Mouse (Mus musculus) olfactory bulb, adult 2 months (tissue): ENCODE measurements around the gene Nnat. TPM values are rescaled to one million over a fixed set of nuclear protein-coding genes. Genes with fewer than 3 reads are reported as not detected.
A peak's percentile ranks its signal among the peaks of the same experiment; 100 is the strongest.

Experiments used
- H3K27ac ChIP-seq: fragments of 200-500 bp; 2 replicates; pipeline ENCODE4 v1.5.1; 2012; ENCODE audit warnings: low read depth, low read length; ENCODE audit not compliant: insufficient read depth
- H3K4me1 ChIP-seq: fragments of 200-500 bp; 2 replicates; pipeline ENCODE4 v1.6.1; 2012; ENCODE audit warnings: low read length; ENCODE audit not compliant: control insufficient read depth, insufficient read depth
- H3K4me3 ChIP-seq: fragments of 200-500 bp; 2 replicates; pipeline ENCODE4 v1.5.1; 2012; ENCODE audit warnings: mild to moderate bottlenecking, low read depth, low read length, moderate library complexity; ENCODE audit not compliant: insufficient read depth
- CTCF ChIP-seq: fragments of 200-500 bp; IDR thresholded peaks from 2 replicates; pipeline ENCODE4 v1.5.1; 2012; ENCODE audit warnings: low read depth, mild to moderate bottlenecking, low read length, moderate library complexity; ENCODE audit not compliant: insufficient read depth
- POLR2A ChIP-seq: fragments of 200-500 bp; IDR thresholded peaks from 2 replicates; pipeline ENCODE4 v1.6.1; 2012; ENCODE audit warnings: mild to moderate bottlenecking, low read depth, low read length, moderate library complexity; ENCODE audit not compliant: insufficient read depth
- WGBS: fragments of 180-500 bp; shearing (Covaris S2); methylation state at CpG from one replicate; pipeline ENCODE4 v1.1.7; 2018; 5-methylcytosine and 5-hydroxymethylcytosine counted together
- polyA plus RNA-seq: library from polyadenylated mRNA; stranded (reverse); fragments of >200 nt; gene quantifications from 2 replicates; pipeline ENCODE4 v1.2.4, GENCODE M21; 2012; ENCODE audit warnings: low replicate concordance; ENCODE audit not compliant: missing spikeins, insufficient read depth, insufficient read length

Gene Nnat
- polyA plus RNA-seq, 1 experiment, result not detected

DNA sequence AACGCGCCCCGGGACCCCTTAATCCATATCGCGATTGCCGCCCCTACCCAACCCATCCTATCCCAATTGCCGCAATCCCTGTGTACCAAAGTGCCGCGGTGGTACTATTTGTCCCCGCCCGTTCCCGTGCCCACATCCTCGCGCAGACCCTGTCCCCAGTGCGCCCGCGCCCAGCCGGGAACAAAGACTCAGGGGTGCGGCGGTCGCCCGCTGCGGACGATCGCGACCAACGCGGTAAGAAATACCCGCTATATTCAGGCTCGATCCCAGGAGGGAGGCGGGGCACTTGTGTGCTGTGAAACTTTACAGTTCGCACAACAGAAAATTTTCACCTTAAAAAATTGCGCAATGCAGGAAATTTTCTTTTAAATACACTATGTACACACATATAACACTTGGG is 424 bp downstream of the Nnat start:
- TF ChIP-seq POLR2A (no peak), CTCF (no peak)
- 49% methylated on average over 33 of the region's 33 CpGs for WGBS
- peak overlapping the region; percentile 61 for H3K4me3 ChIP-seq
- H3K4me1 ChIP-seq, result peaks cover 20% of the 10 kb centered on the region
- H3K27ac ChIP-seq, result 0 out of 2 replicates have a peak overlapping the region, but pooled peaks have one; percentile 3

DNA sequence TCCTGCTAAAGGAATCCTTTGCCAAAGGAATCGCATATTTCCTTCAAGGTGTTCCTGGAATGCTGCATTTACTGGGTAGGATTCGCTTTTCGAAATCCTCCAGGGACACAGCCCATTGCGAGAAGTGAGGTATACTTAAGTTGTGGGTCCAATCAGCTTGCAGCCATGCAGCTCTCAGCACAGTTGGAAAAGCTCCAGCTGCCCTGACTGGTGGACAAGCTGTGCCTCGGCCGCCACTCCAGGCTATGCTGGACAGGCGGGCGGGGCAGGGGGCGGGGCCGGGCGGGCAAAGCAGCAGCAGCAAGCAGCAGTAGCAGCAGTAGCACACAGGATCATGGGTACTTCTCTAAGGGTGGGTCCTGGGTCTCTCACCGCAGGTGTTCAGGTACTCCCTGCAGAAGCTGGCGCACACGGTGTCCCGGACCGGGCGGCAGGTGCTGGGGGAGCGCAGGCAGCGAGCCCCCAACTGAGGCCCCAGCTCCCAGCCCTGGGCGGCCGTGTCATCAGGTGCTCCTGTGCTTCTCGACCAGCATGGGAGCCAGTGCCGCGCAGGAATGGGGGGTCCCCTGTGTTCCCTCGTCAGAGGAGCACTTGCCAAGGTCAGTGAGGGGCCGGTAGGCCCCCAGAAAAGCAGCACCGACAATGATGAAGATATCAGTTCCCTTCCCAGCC is 1.4 kb downstream of the Nnat start:
- 53% methylated on average over 27 of the region's 27 CpGs for WGBS
- Histone ChIP-seq H3K27ac (no peak overlapping the region), H3K4me3 (peak overlapping the region; percentile 22), H3K4me1 (peaks cover 20% of the 10 kb centered on the region)
- no peak for TF ChIP-seq POLR2A
- no peak for TF ChIP-seq CTCF

- Histone ChIP-seq H3K27ac (no peak overlapping the region), H3K4me1 (peaks cover 19% of the 10 kb centered on the region)
- WGBS, result 56% methylated on average over 2 of the region's 2 CpGs
These were observed 3.2 kb downstream of the Nnat start for GRCm38 (mm10) chr2:157563031-157563430.

DNA sequence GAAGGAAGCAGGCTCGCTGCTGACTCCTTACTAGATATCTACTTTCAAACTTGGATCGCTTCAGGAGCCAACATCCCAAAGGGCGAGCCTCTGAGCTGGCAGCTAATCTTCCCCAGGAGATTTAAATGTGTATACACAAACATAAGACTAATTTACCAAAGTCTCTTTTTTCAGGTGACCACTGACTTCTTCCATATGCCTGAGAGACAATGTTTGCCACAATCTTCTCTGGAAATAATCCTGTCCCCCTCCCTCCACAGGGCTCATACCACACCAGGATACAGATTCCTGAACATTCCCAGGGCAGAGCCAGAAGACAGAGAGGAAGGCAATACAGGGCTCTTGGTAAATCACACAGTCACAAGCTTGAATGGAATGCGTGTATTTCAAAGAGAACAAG is 4.8 kb downstream of the Nnat start:
- no peak overlapping the region for H3K4me3 ChIP-seq
- H3K27ac ChIP-seq, result no peak overlapping the region
- TF ChIP-seq POLR2A, result no peak
- TF ChIP-seq CTCF, result no peak
- peaks cover 16% of the 10 kb centered on the region for H3K4me1 ChIP-seq
- WGBS, result 53% methylated on average over 4 of the region's 4 CpGs

More at GRCm38 (mm10) chr2:157563031-157563430, 3.2 kb downstream of the Nnat start:
- no peak overlapping the region for H3K4me3 ChIP-seq
- TF ChIP-seq CTCF (no peak), POLR2A (no peak)

- Histone ChIP-seq H3K27ac (no peak overlapping the region), H3K4me1 (peaks cover 16% of the 10 kb centered on the region), H3K4me3 (peak overlapping the region; percentile 87)
- WGBS, result 6% methylated on average over 13 of the region's 13 CpGs
- TF ChIP-seq POLR2A (no peak), CTCF (no peak)
These were observed 5.6 kb downstream of the Nnat start for GRCm38 (mm10) chr2:157565446-157565845.

DNA sequence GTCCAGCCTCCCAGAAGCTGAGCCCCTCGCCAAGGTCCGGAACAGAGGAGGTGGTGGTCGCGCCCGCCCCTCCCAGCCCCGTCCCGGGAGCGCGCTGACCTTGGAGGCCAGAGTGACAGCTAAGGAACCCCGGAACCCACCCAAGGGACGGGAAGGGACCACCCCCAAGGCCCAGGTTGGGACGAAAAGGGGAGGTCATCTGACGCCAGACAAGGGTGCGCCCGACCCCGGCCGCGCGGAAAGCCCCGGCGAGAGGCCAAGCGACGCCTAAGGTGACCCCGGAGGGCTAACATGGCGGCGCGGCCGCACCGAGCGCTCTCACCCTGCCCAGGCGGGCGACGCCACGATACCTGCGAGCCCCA is 6.0 kb downstream of the Nnat start:
- under 1% methylated on average over 35 of the region's 35 CpGs for WGBS
- H3K4me1 ChIP-seq, result peaks cover 16% of the 10 kb centered on the region
- 0 out of 2 replicates have a peak, but pooled peaks have one; percentile 7 for TF ChIP-seq POLR2A
- TF ChIP-seq CTCF, result no peak
- H3K4me3 ChIP-seq, result peak overlapping the region; percentile 87
- peak overlapping the region; percentile 99 for H3K27ac ChIP-seq

DNA sequence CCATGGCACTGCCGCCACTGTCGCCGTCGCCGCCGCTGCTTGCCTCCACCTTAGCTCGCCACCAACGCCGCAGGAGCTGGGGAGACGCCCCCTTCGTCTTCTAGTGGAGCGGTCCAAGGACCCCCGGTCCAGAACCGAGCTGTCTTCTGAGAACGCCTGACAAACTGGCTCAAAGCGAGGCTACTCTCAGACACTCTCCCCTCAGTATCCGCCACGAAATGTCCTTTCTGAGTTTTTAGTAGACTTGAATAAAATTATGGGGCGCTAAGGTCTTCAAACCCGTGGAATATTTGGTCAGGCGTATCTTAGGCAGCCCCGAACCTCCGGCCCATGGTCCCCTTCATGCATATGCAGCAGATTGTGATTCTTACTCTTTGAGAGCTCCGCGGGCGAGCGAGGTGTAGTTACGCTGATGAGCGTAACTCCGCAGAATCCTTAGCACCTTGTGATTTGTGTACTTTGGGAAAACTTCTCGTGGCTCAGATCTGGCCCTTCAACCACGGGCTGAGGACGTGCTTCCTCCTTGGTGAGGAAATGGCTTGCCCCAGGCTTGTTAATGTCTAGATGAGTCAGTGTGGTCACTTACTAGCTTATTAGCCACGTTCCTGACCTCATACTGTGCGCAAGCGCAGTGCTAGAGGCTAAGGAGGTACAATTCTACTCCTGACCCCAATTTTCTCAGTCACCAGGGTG is 6.5 kb downstream of the Nnat start:
- Histone ChIP-seq H3K27ac (peak overlapping the region; percentile 99), H3K4me3 (peak overlapping the region; percentile 87), H3K4me1 (peaks cover 14% of the 10 kb centered on the region)
- TF ChIP-seq POLR2A (peak; percentile 49; the same call in 1 of the 2 replicates), CTCF (no peak)
- 0% methylated on average over 36 of the region's 36 CpGs for WGBS

- TF ChIP-seq POLR2A (no peak), CTCF (no peak)
- 84% methylated on average over 11 of the region's 11 CpGs for WGBS
- Histone ChIP-seq H3K27ac (no peak overlapping the region), H3K4me3 (no peak overlapping the region), H3K4me1 (peaks cover 8% of the 10 kb centered on the region)
These were observed 7.5 kb downstream of the Nnat start for GRCm38 (mm10) chr2:157567235-157567961.

DNA sequence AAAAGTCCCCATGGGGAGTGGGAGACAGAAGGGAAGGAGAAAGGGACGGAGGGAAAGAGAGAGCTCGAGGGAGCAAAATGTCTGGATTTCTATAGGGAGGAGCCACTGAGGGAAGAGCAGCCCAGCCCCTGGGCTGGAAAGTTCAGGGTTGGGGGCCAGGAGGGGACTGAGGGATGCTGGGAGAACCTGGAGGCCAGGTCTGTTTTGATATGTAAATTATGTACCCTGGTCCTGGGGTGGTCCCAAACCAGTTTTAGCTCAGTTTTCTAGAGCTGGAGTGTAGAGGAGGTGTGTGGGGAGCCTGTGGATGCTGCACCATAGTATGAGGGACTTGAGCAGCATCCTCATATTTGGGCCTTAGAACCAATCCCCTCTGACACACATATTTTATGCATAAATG is 9.0 kb downstream of the Nnat start:
- H3K27ac ChIP-seq, result no peak overlapping the region
- peaks cover 10% of the 10 kb centered on the region for H3K4me1 ChIP-seq
- WGBS, result 47% methylated on average over 2 of the region's 2 CpGs
- H3K4me3 ChIP-seq, result no peak overlapping the region
- no peak for TF ChIP-seq POLR2A
- TF ChIP-seq CTCF, result no peak
